Mouse (Mus musculus): ENCODE measurements around the gene Nav2. TPM values are rescaled to one million over a fixed set of nuclear protein-coding genes. Genes with fewer than 3 reads are reported as not detected.

Gene Nav2
- polyA plus RNA-seq, 1 experiment from 2014 or later, result 5.8 TPM

- no peak for ATAC-seq
- peak overlapping the region; percentile 21; the same call in 1 of the 2 replicates for H3K27ac ChIP-seq (ENCODE audit: low read depth, low read length)
Observed at GRCm38 (mm10) chr7:49451240-49451639, 542.7 kb downstream of the Nav2 start.

GRCm38 (mm10) chr7:49452274-49452673 is 543.8 kb downstream of the Nav2 start:
- Histone ChIP-seq H3K36me3 (ENCODE audit: control insufficient read depth, insufficient read depth) (peaks cover 36% of the 10 kb centered on the region), H3K27ac (ENCODE audit: low read depth, low read length) (no peak overlapping the region), H3K4me1 (replicated peaks; ENCODE audit: control insufficient read depth, insufficient read depth, low read length) (no peaks in the 10 kb centered on the region), H3K4me3 (ENCODE audit: low read depth, low read length) (no peak overlapping the region), H3K4me2 (replicated peaks; ENCODE audit: low read depth) (no peak overlapping the region), H3K9me3 (ENCODE audit: control insufficient read depth) (no peaks in the 10 kb centered on the region), H3K27me3 (replicated peaks; ENCODE audit: control insufficient read depth, insufficient read depth, low read length) (no peaks in the 10 kb centered on the region), H3K9ac (ENCODE audit: low read depth, low read length) (no peak overlapping the region)
- no peak for ATAC-seq
- no peak for TF ChIP-seq CTCF (IDR thresholded peaks at IDR 0.05; ENCODE audit: low read depth)
- 76% methylated on average over 11 of the region's 11 CpGs for WGBS

More at GRCm38 (mm10) chr7:49451240-49451639, 542.7 kb downstream of the Nav2 start:
- no peak for TF ChIP-seq CTCF (IDR thresholded peaks at IDR 0.05; ENCODE audit: low read depth)
- Histone ChIP-seq H3K9ac (ENCODE audit: low read depth, low read length) (no peak overlapping the region), H3K36me3 (ENCODE audit: control insufficient read depth, insufficient read depth) (peaks cover 35% of the 10 kb centered on the region), H3K4me1 (replicated peaks; ENCODE audit: control insufficient read depth, insufficient read depth, low read length) (no peaks in the 10 kb centered on the region), H3K27me3 (replicated peaks; ENCODE audit: control insufficient read depth, insufficient read depth, low read length) (no peaks in the 10 kb centered on the region), H3K4me2 (replicated peaks; ENCODE audit: low read depth) (0 out of 2 replicates have a peak overlapping the region, but pooled peaks have one; percentile 35), H3K9me3 (ENCODE audit: control insufficient read depth) (no peaks in the 10 kb centered on the region), H3K4me3 (ENCODE audit: low read depth, low read length) (no peak overlapping the region)
- WGBS, result 69% methylated on average over 10 of the region's 10 CpGs

GRCm38 (mm10) chr7:49454601-49455000 is 546.1 kb downstream of the Nav2 start:
- Histone ChIP-seq H3K4me2 (replicated peaks; ENCODE audit: low read depth) (no peak overlapping the region), H3K9ac (ENCODE audit: low read depth, low read length) (no peak overlapping the region), H3K36me3 (ENCODE audit: control insufficient read depth, insufficient read depth) (peaks cover 48% of the 10 kb centered on the region), H3K27me3 (replicated peaks; ENCODE audit: control insufficient read depth, insufficient read depth, low read length) (no peaks in the 10 kb centered on the region), H3K27ac (ENCODE audit: low read depth, low read length) (no peak overlapping the region), H3K4me3 (ENCODE audit: low read depth, low read length) (no peak overlapping the region), H3K4me1 (replicated peaks; ENCODE audit: control insufficient read depth, insufficient read depth, low read length) (no peaks in the 10 kb centered on the region), H3K9me3 (ENCODE audit: control insufficient read depth) (no peaks in the 10 kb centered on the region)
- 84% methylated on average over 5 of the region's 5 CpGs for WGBS
- ATAC-seq, result no peak
- TF ChIP-seq CTCF (IDR thresholded peaks at IDR 0.05; ENCODE audit: low read depth), result no peak

GRCm38 (mm10) chr7:49456148-49456547 is 547.6 kb downstream of the Nav2 start:
- H3K9me3 ChIP-seq (ENCODE audit: control insufficient read depth), result no peaks in the 10 kb centered on the region
- ATAC-seq, result no peak
- no peaks in the 10 kb centered on the region for H3K27me3 ChIP-seq (replicated peaks; ENCODE audit: control insufficient read depth, insufficient read depth, low read length)
- TF ChIP-seq CTCF (IDR thresholded peaks at IDR 0.05; ENCODE audit: low read depth), result peak; percentile 78
- no peak overlapping the region for H3K9ac ChIP-seq (ENCODE audit: low read depth, low read length)
- peaks cover 48% of the 10 kb centered on the region for H3K36me3 ChIP-seq (ENCODE audit: control insufficient read depth, insufficient read depth)
- H3K4me2 ChIP-seq (replicated peaks; ENCODE audit: low read depth), result no peak overlapping the region
- no peaks in the 10 kb centered on the region for H3K4me1 ChIP-seq (replicated peaks; ENCODE audit: control insufficient read depth, insufficient read depth, low read length)
- no peak overlapping the region for H3K27ac ChIP-seq (ENCODE audit: low read depth, low read length)
- 58% methylated on average over 2 of the region's 2 CpGs for WGBS
- no peak overlapping the region for H3K4me3 ChIP-seq (ENCODE audit: low read depth, low read length)

DNA sequence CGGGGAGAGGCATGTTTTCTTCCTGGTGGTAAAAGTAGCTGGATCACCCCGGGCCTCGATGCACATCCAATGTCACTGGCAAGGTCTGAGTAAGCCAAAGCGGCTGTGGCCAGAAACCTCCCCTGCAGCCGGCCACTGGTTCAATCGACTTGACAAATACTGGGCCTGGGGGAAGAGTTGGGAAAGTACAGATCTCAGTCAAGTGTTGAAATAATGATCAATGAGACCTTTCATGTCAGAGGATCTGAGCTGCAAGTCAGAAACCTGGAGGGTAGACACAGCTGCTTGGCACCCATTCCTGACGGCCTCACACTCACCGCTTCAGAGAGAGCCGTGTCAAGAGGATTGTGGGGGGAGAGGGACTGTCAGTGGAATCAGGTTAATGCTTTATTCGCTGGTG is 548.9 kb downstream of the Nav2 start:
- Histone ChIP-seq H3K4me1 (replicated peaks; ENCODE audit: control insufficient read depth, insufficient read depth, low read length) (no peaks in the 10 kb centered on the region), H3K27ac (ENCODE audit: low read depth, low read length) (no peak overlapping the region), H3K36me3 (ENCODE audit: control insufficient read depth, insufficient read depth) (peaks cover 52% of the 10 kb centered on the region), H3K4me2 (replicated peaks; ENCODE audit: low read depth) (no peak overlapping the region), H3K4me3 (ENCODE audit: low read depth, low read length) (no peak overlapping the region), H3K9me3 (ENCODE audit: control insufficient read depth) (no peaks in the 10 kb centered on the region), H3K27me3 (replicated peaks; ENCODE audit: control insufficient read depth, insufficient read depth, low read length) (no peaks in the 10 kb centered on the region), H3K9ac (ENCODE audit: low read depth, low read length) (no peak overlapping the region)
- 85% methylated on average over 10 of the region's 10 CpGs for WGBS
- ATAC-seq, result no peak
- no peak for TF ChIP-seq CTCF (IDR thresholded peaks at IDR 0.05; ENCODE audit: low read depth)

DNA sequence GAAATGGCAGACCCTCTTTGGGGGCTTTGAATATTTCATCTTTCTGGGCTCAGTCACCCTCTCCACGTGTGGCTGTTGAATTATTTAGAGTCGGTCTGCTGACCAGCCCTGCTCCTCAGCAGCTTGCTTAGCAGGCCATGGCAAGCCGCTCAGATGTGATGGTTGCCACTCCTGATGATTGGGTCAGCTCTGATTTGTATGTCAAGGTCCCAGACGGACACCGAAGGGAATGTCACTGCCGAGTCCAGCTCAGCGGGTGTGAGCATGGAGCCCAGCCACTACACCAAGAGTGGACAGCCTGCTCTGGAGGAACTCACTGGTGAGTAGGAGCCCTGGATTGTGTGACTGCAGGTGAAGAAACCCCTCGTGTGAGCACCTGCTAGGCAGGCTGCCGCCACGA is 549.4 kb downstream of the Nav2 start:
- Histone ChIP-seq H3K27me3 (replicated peaks; ENCODE audit: control insufficient read depth, insufficient read depth, low read length) (no peaks in the 10 kb centered on the region), H3K9me3 (ENCODE audit: control insufficient read depth) (no peaks in the 10 kb centered on the region), H3K36me3 (ENCODE audit: control insufficient read depth, insufficient read depth) (peaks cover 47% of the 10 kb centered on the region), H3K9ac (ENCODE audit: low read depth, low read length) (no peak overlapping the region), H3K4me1 (replicated peaks; ENCODE audit: control insufficient read depth, insufficient read depth, low read length) (no peaks in the 10 kb centered on the region), H3K4me2 (replicated peaks; ENCODE audit: low read depth) (no peak overlapping the region), H3K27ac (ENCODE audit: low read depth, low read length) (no peak overlapping the region), H3K4me3 (ENCODE audit: low read depth, low read length) (no peak overlapping the region)
- TF ChIP-seq CTCF (IDR thresholded peaks at IDR 0.05; ENCODE audit: low read depth), result no peak
- ATAC-seq, result no peak
- WGBS, result 88% methylated on average over 10 of the region's 10 CpGs

Measured in intestine, postnatal 0 days (tissue).